Mouse (Mus musculus): ENCODE data around the gene Cfap54.

Gene Cfap54

GRCm38 (mm10) chr10:92934506-92934905 is 146.9 kb downstream of the Cfap54 start:
- no peak for DNase-seq

DNA sequence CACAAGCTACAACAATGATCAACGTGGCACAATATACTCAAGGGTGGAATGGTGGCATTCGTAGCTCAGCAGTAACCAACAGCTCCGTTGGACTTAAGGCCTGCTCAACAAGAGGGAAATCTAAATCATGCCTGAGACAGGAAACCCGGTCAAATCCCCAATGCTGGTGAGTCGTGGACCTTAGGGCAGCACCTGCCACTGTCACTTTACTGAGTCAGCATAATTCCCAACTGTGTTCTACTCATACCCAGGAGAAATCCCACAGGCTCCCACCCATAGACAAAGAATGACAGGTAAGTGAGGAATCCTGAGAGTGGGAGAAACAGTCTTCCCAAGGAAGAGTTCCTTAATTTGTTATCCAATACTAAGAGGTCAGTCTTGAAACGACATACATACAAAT is 147.8 kb downstream of the Cfap54 start:
- no peak for DNase-seq

- no peak for DNase-seq
These were observed 149.0 kb downstream of the Cfap54 start for GRCm38 (mm10) chr10:92932464-92932863.

- DNase-seq, result no peak
These were observed 151.4 kb downstream of the Cfap54 start for GRCm38 (mm10) chr10:92930036-92930435.

- no peak for DNase-seq
These were observed 153.2 kb downstream of the Cfap54 start for GRCm38 (mm10) chr10:92928256-92928655.

GRCm38 (mm10) chr10:92918551-92918950 is 162.9 kb downstream of the Cfap54 start:
- no peak for DNase-seq

- no peak for DNase-seq
These were observed 174.2 kb downstream of the Cfap54 start for GRCm38 (mm10) chr10:92907246-92907645.

DNA sequence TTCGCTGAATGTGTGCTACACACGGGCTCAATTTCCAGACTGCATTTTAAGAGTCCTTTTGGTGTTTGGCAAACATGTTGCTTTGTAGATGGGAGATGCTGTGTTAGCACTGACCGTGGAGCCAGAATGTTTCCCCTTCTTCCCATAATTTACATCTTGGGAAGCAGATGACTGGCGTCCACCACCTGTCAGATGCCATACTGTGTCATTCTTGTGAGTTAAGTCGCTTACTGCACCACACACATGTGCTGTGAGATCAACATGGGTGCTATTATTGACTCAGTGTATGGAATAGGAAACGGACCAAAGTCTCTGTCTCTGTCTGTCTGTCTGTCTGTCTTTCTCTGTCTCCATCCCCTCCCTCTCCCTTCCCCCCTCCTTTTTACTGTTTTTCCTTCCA is 193.0 kb downstream of the Cfap54 start:
- DNase-seq, result no peak

DNA sequence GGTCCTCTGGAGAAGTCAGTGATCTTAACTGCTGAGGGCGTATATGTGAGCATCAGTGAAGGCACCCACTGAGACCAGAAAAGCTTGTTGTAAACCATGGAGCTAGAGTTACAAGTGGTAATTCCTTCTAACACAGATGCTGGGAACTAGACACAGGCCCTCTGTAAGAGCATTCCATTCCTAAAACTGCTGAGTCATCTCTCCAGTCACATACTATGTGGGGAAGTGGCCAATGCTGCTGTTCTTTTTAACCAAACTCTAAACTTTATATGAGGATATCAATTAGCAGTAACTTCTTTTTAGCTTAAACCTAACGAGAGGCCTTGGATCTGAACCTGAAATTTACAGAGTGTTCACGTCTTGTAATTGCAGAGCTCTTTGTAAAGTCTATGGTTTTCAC is 203.4 kb downstream of the Cfap54 start:
- no peak for DNase-seq

- DNase-seq, result no peak
These were observed 240.4 kb downstream of the Cfap54 start for GRCm38 (mm10) chr10:92840980-92841379.

DNA sequence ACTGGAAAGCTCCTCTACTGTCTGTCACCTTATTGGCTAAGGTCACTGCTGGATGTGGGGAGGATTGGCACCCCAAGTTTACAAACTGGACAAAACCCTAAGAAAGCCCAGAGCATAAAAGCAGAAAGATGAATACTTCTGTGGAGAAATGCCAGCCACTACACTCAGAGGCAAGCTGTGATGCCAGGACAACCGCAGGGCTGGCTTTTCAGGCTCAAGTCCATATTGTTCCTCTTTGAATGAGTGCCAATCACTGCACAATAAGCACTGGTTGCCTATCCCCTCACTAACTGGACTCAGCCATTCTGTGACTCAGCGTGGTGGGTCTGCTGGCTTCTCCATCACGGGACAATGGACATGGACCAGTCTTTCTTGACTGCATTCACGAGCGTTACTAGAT is 243.8 kb downstream of the Cfap54 start:
- DNase-seq, result no peak

GRCm38 (mm10) chr10:92837045-92837444 is 244.4 kb downstream of the Cfap54 start:
- no peak for DNase-seq

GRCm38 (mm10) chr10:92821499-92821898 is 259.9 kb downstream of the Cfap54 start:
- DNase-seq, result no peak

GRCm38 (mm10) chr10:92818190-92818589 is 263.2 kb downstream of the Cfap54 start:
- DNase-seq, result no peak

DNA sequence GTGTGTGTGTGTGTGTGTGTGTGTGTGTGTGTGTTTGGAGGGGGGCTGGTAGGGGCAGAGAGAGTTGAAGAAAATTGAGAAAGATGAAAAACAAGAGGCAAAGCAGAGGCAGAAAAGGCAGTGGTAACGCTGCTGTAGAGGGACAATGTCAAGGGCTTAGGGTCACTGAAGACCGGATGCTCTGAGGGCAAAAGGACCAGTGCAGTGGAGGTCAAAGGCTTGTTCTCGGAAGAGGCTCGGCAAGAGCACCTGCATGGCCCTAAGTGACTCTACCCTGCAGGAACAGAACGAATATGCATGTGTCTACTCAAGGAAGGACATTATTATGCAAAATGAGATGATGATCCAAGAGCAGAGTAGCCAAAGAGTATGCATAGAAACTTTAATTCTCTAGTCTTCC is 264.5 kb downstream of the Cfap54 start:
- DNase-seq, result no peak

DNA sequence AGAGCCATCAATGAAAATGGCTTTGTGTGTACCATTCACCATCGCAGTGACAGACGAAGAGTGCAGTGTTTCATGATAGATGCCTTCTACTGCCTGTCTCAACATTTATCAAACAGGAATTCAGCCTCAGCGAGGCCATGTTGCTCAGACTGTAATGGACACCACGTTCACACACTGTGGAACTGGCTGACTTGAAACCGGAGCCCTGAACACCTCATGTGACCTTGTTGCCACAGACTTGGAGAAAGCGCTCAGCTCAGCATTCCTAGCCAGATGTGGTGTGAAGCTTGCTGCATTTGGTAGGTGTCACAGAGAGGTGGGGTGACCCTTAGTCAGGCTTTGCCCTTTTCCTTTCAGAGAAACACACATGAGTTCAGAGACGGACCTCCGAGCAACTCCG is 270.5 kb downstream of the Cfap54 start:
- no peak for DNase-seq

DNA sequence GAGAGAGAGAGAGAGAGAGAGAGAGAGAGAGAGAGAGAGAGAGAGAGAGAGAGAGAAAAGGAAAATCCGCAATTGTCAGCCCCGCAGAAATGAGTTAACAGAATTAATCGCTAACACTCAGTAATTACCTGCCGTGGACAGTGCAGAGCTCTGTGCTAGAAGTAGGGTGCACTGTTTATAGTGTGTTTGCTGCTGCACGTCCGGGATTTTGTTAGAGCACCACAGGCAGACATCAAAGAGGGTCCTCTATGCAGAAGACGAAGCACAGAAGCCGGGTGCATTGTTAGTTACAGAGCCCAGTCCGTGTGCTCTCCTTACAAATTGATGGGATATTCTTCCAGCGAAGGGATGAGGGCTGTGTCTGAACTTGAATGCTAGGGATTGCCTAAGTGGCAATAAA is 289.5 kb downstream of the Cfap54 start:
- no peak for DNase-seq

DNA sequence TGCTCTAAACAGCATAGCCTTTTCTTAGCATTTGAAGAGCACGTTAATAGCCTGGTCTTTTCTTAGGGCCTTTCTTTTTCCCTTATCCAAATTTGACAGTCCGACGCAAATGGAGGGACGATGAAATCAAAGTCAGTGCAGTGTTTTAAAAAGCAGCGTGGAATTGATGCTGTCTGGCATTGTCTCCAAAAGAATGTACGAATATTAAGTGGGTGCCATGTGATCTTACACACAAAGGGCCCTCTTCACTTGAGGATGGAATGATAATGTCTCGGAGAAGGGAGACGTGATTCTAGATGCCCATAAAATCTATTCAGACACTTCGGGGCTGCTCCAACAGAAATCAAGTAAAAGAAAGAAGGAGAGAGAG is 289.9 kb downstream of the Cfap54 start:
- DNase-seq, result no peak

DNA sequence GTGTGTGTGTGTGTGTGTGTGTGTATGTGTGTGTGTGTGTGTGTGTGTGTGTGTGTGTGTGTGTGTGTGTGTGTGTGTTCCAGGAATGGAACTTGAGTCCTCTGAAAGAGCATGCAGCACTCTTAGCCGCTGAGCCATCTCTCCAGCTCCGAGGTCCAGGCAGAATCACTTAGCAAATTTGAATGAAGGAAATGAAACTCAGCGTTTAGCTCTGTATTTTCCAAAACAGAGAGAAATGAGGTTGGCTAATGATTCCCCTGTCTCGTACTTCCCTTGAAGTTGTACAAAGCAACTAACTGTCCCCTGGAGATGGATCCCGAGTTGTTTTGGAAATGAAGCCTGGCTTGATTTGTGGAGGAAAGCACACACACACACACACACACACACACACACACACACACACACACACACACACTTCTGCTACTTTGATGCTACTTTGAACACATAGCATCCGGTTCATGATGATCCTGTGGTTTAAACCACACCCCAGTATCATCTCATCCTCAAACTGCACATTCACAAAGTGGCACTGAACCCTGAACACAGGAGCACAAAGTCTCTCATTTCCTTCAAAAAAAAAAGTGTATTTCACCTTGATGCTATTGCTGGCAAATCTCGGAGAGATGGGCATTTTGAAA is 290.4 kb downstream of the Cfap54 start:
- DNase-seq, result no peak

- no peak for DNase-seq
These were observed 291.2 kb downstream of the Cfap54 start for GRCm38 (mm10) chr10:92790247-92790646.

DNA sequence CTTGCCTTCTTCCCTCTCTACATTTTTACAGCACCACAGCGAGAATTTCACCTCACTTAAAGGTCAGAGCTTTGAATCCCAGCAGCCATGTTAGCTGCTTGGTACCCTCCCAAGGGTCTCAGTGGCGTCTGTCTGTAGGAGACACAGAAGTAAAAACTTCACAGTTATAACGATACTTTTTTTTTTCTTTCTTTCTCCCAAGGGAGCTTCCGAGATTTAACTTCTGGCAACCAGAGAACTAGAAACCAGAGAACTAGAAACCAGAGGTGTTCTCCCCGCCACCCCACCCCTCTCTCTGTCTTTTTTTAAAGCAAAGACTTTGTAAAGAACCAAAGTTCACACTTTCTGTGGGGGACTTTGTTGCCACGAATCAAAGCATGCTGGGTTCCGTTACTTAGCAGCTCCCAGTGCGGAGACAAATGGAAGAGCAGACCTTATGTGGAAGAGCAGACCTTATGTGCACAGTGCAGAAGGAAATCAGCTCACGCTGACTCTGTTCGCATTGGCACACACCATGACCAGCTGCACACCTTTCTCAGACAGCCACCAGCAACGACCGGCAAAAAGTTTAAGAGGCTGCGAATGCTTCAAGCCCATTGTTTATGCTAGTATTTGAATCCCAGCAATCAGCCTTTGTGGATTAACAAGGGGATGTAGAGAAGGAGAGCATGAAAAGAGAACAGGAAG is 292.9 kb downstream of the Cfap54 start:
- no peak for DNase-seq

DNA sequence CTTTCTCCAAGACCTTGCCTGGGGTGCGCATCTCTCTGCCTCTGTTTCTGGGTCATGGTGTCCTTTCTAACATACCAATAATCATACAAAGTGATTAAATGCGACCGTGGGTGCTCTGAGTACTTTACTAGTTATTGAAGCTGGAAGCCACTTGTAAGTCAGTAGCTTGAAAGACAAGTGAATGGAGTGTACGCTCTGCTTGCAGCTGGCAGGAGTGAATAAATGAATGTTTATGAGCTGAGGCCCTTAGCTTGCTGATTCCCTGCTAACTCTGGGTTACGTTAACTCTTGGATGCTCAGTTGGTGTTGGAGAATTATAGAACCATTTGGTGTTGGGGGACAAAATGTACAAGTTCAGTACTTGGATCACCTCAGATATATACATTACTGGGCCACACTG is 298.7 kb downstream of the Cfap54 start:
- DNase-seq, result no peak

- no peak for DNase-seq
These were observed 327.1 kb downstream of the Cfap54 start for GRCm38 (mm10) chr10:92754359-92754758.

GRCm38 (mm10) chr10:92730339-92730738 is 351.1 kb downstream of the Cfap54 start:
- DNase-seq, result no peak

- DNase-seq, result no peak
These were observed 352.7 kb downstream of the Cfap54 start for GRCm38 (mm10) chr10:92728723-92729122.

All from liver (tissue).